Mouse (Mus musculus): ENCODE measurements around the gene Arf3. TPM values are rescaled to one million over a fixed set of nuclear protein-coding genes. Genes with fewer than 3 reads are reported as not detected.
"Not testable (repeated sequence)": the region's sequence is repeated elsewhere in the genome, so short reads cannot be mapped to it uniquely, and the experiment has no call there.

The Arf3 gene
- total RNA-seq, 2 experiments from 2014 or later: 636 TPM

- DNase-seq (ENCODE audit: low spot score in 2 of 2): peak; percentile 71 to 78
Observed at GRCm38 (mm10) chr15:98762201-98762621, 803 bp downstream of the Arf3 start.

GRCm38 (mm10) chr15:98754125-98754524 lies 8.9 kb downstream of the Arf3 start:
- DNase-seq (ENCODE audit: low spot score in 2 of 2): no peak

- no peak for DNase-seq (ENCODE audit: low spot score in 2 of 2)
Observed at GRCm38 (mm10) chr15:98753021-98753423, 10.0 kb downstream of the Arf3 start.

- DNase-seq (ENCODE audit: low spot score in 2 of 2): no peak
Observed at GRCm38 (mm10) chr15:98749093-98749492, 13.9 kb downstream of the Arf3 start.

- no peak for DNase-seq (ENCODE audit: low spot score in 2 of 2)
Observed at GRCm38 (mm10) chr15:98747296-98747695, 15.7 kb downstream of the Arf3 start.

- DNase-seq (ENCODE audit: low spot score in 2 of 2): no peak
Observed at GRCm38 (mm10) chr15:98746344-98746965, 16.6 kb downstream of the Arf3 start.

GRCm38 (mm10) chr15:98743863-98744262 lies 19.2 kb downstream of the Arf3 start:
- DNase-seq (ENCODE audit: low spot score in 2 of 2): not testable (repeated sequence)

GRCm38 (mm10) chr15:98742766-98743428 lies 20.1 kb downstream of the Arf3 start:
- DNase-seq (ENCODE audit: low spot score in 2 of 2): no peak

- DNase-seq (ENCODE audit: low spot score in 2 of 2): no peak
Observed at GRCm38 (mm10) chr15:98740219-98740618, 22.8 kb downstream of the Arf3 start.

- DNase-seq (ENCODE audit: low spot score in 2 of 2): no peak
Observed at GRCm38 (mm10) chr15:98738796-98739195, 24.2 kb downstream of the Arf3 start.

- DNase-seq (ENCODE audit: low spot score in 2 of 2): peak; percentile 67 to 70
Observed at GRCm38 (mm10) chr15:98737881-98738280, 25.1 kb downstream of the Arf3 start.

- no peak for DNase-seq (ENCODE audit: low spot score in 2 of 2)
Observed at GRCm38 (mm10) chr15:98736521-98736920, 26.5 kb downstream of the Arf3 start.

GRCm38 (mm10) chr15:98733976-98734566 lies 28.9 kb downstream of the Arf3 start:
- DNase-seq (ENCODE audit: low spot score in 2 of 2): no peak

- no peak for DNase-seq (ENCODE audit: low spot score in 2 of 2)
Observed at GRCm38 (mm10) chr15:98733370-98733769, 29.6 kb downstream of the Arf3 start.

- no peak for DNase-seq (ENCODE audit: low spot score in 2 of 2)
Observed at GRCm38 (mm10) chr15:98732006-98732531, 30.9 kb downstream of the Arf3 start.

- no peak for DNase-seq (ENCODE audit: low spot score in 2 of 2)
Observed at GRCm38 (mm10) chr15:98730790-98731189, 32.2 kb downstream of the Arf3 start.

GRCm38 (mm10) chr15:98729791-98730545 lies 33.0 kb downstream of the Arf3 start:
- no peak for DNase-seq (ENCODE audit: low spot score in 2 of 2)

- DNase-seq (ENCODE audit: low spot score in 2 of 2): peak in 1 of 2 experiments; percentile 32
Observed at GRCm38 (mm10) chr15:98728366-98728765, 34.6 kb downstream of the Arf3 start.

- DNase-seq (ENCODE audit: low spot score in 2 of 2): peak; percentile 38 to 44
Observed at GRCm38 (mm10) chr15:98727443-98728321, 35.3 kb downstream of the Arf3 start, which contains the start of gene Fkbp11. Fkbp11 (minus strand) TSS chr15:98728198.

- DNase-seq (ENCODE audit: low spot score in 2 of 2): no peak
Observed at GRCm38 (mm10) chr15:98726746-98727145, 36.3 kb downstream of the Arf3 start.

Measured in layer of hippocampus, postnatal 10 days (tissue).